Mouse (Mus musculus): Measurements from ENCODE around the gene Magt1.
"Not testable (repeated sequence)": the region's sequence is repeated elsewhere in the genome, so short reads cannot be mapped to it uniquely, and the experiment has no call there.

The Magt1 gene

GRCm38 (mm10) chrX:105939245-105939644 is 72.5 kb downstream of the Magt1 start:
- DNase-seq: no peak

- no peak for DNase-seq
Observed at GRCm38 (mm10) chrX:105937736-105938135, 74.0 kb downstream of the Magt1 start.

GRCm38 (mm10) chrX:105934341-105934740 is 77.4 kb downstream of the Magt1 start:
- DNase-seq: no peak

- DNase-seq: no peak
Observed at GRCm38 (mm10) chrX:105929478-105930038, 82.1 kb downstream of the Magt1 start.

- peak; percentile 84 for DNase-seq
Observed at GRCm38 (mm10) chrX:105928861-105929477, 82.7 kb downstream of the Magt1 start, which contains the start of gene Atrx. TSS of gene Atrx (minus strand) at chrX:105929403.

GRCm38 (mm10) chrX:105927941-105928860 is 83.5 kb downstream of the Magt1 start:
- peak; percentile 61 for DNase-seq

- no peak for DNase-seq
Observed at GRCm38 (mm10) chrX:105926121-105926735, 85.5 kb downstream of the Magt1 start.

- no peak for DNase-seq
Observed at GRCm38 (mm10) chrX:105924326-105925070, 87.2 kb downstream of the Magt1 start.

GRCm38 (mm10) chrX:105923896-105924295 is 87.8 kb downstream of the Magt1 start:
- DNase-seq: no peak

GRCm38 (mm10) chrX:105922986-105923385 is 88.7 kb downstream of the Magt1 start:
- not testable (repeated sequence) for DNase-seq

GRCm38 (mm10) chrX:105921421-105921820 is 90.3 kb downstream of the Magt1 start:
- DNase-seq: no peak

All from embryo, embryonic 11 days (tissue).